Mouse (Mus musculus) liver, embryonic 14.5 days (tissue): ENCODE measurements at regions not wholly inside any gene's neighbourhood (a gene's known extent, or its start where the extent isn't known, plus 50 kb on each side); places are given as distances from the start of the nearest gene placed in this dataset.

Experiments
- CTCF ChIP-seq: IDR thresholded peaks from 2 replicates; pipeline ENCODE4 v1.5.1; 2016; ENCODE audit warnings: antibody characterized with exemption, low read depth, control low read depth
- EP300 ChIP-seq: IDR thresholded peaks from 2 replicates; pipeline ENCODE4 v1.6.1; 2016; ENCODE audit warnings: antibody characterized with exemption, low read depth

GRCm38 (mm10) chr17:47258296-47258695 lies 110.4 kb upstream of the Mrps10 start:
- no peak for TF ChIP-seq CTCF
- TF ChIP-seq EP300 = no peak
